Mouse (Mus musculus) stomach, embryonic 14.5 days (tissue): ENCODE measurements around the gene Urb2. TPM values are rescaled to one million over a fixed set of nuclear protein-coding genes. Genes with fewer than 3 reads are reported as not detected.
"Not testable (repeated sequence)": the region's sequence is repeated elsewhere in the genome, so short reads cannot be mapped to it uniquely, and the experiment has no call there.

ENCODE experiments used
- ATAC-seq: fragments of 200-750 bp; cut with Nextera tagmentation; 2 replicates; pipeline ENCODE4 v1.8.0; 2017; ENCODE audit warnings: low read depth, moderate TSS enrichment; ENCODE audit not compliant: insufficient number of reproducible peaks, insufficient read depth, low FRiP score
- H3K27ac ChIP-seq: fragments of 300-500 bp; sonication (generic); 2 replicates; pipeline ENCODE4 v1.5.1; 2014; ENCODE audit warnings: mild to moderate bottlenecking, low read length, moderate library complexity, mixed read lengths
- H3K27me3 ChIP-seq: fragments of 300-500 bp; sonication (generic); 2 replicates; pipeline ENCODE4 v1.6.1; 2014; ENCODE audit warnings: low read length, control low read depth, mixed read lengths; ENCODE audit not compliant: control insufficient read depth, insufficient read depth
- H3K36me3 ChIP-seq: fragments of 300-500 bp; sonication (generic); 2 replicates; pipeline ENCODE4 v1.6.1; 2014; ENCODE audit warnings: mild to moderate bottlenecking, control low read depth, low read length, moderate library complexity, mixed read lengths; ENCODE audit not compliant: control insufficient read depth, insufficient read depth
- H3K4me1 ChIP-seq: fragments of 300-500 bp; sonication (generic); 2 replicates; pipeline ENCODE4 v1.6.1; 2014; ENCODE audit warnings: low read length, control low read depth, mixed read lengths; ENCODE audit not compliant: control insufficient read depth, insufficient read depth
- H3K4me2 ChIP-seq: fragments of 300-500 bp; sonication (generic); replicated peaks from 2 replicates; pipeline ENCODE4 v1.6.1; 2014; ENCODE audit warnings: low read depth, low read length, control low read depth
- H3K4me3 ChIP-seq: fragments of 300-500 bp; sonication (generic); 2 replicates; pipeline ENCODE4 v1.5.1; 2014; ENCODE audit warnings: low read depth, low read length, control low read depth
- H3K9ac ChIP-seq: fragments of 300-500 bp; sonication (generic); replicated peaks from 2 replicates; pipeline ENCODE4 v1.6.1; 2014; ENCODE audit warnings: low read depth, mild to moderate bottlenecking, control low read depth, low read length, moderate library complexity, mixed read lengths
- H3K9me3 ChIP-seq: fragments of 300-500 bp; sonication (generic); 2 replicates; pipeline ENCODE4 v1.6.1; 2016; ENCODE audit warnings: low read depth, low read length, control low read depth; ENCODE audit not compliant: control insufficient read depth
- WGBS: fragments of 180-500 bp; shearing (Covaris S2); extraction: QIAGEN DNeasy Blood & Tissue Kit; methylation state at CpG from one replicate; pipeline ENCODE4 v1.1.7; 2014; 5-methylcytosine and 5-hydroxymethylcytosine counted together
- polyA plus RNA-seq: library from polyadenylated mRNA; unstranded; fragments of >200 nt; fragmentation: Nextera tagmentation; extraction: Ambion mirVana; gene quantifications from 2 replicates; pipeline ENCODE4 v1.2.1, GENCODE M21; 2014

Urb2 gene
- polyA plus RNA-seq, 1 experiment from 2014 or later: 8.0 TPM

GRCm38 (mm10) chr8:124026265-124026664, 5.0 kb downstream of the Urb2 start:
- H3K4me1 ChIP-seq, H3K27ac ChIP-seq, H3K4me3 ChIP-seq, H3K9me3 ChIP-seq, ATAC-seq, H3K27me3 ChIP-seq, H3K9ac ChIP-seq, H3K4me2 ChIP-seq: not testable (repeated sequence)
- peaks cover 40% of the 10 kb centered on the region for H3K36me3 ChIP-seq
- 77% methylated on average over 2 of the region's 2 CpGs for WGBS

GRCm38 (mm10) chr8:124027831-124028230, 6.5 kb downstream of the Urb2 start:
- Histone ChIP-seq H3K36me3 (peaks cover 46% of the 10 kb centered on the region), H3K4me3 (no peak overlapping the region), H3K27me3 (no peaks in the 10 kb centered on the region), H3K9me3 (no peaks in the 10 kb centered on the region), H3K27ac (no peak overlapping the region), H3K9ac (no peak overlapping the region), H3K4me1 (0 out of 2 replicates have a peak, but pooled peaks cover under 1% of the 10 kb centered on the region), H3K4me2 (no peak overlapping the region)
- no peak for ATAC-seq
- WGBS: 81% methylated on average over 6 of the region's 6 CpGs

GRCm38 (mm10) chr8:124033400-124033799, 12.1 kb downstream of the Urb2 start:
- no peak for ATAC-seq
- H3K4me1 ChIP-seq: no peaks in the 10 kb centered on the region
- H3K4me3 ChIP-seq: no peak overlapping the region
- H3K27ac ChIP-seq: no peak overlapping the region
- H3K27me3 ChIP-seq: no peaks in the 10 kb centered on the region
- WGBS: 68% methylated on average over 5 of the region's 5 CpGs
- H3K9ac ChIP-seq: no peak overlapping the region
- H3K9me3 ChIP-seq: no peaks in the 10 kb centered on the region
- H3K36me3 ChIP-seq: peaks cover 65% of the 10 kb centered on the region
- no peak overlapping the region for H3K4me2 ChIP-seq

GRCm38 (mm10) chr8:124038121-124038520, 16.8 kb downstream of the Urb2 start:
- Histone ChIP-seq H3K36me3 (peaks cover 60% of the 10 kb centered on the region), H3K27me3 (no peaks in the 10 kb centered on the region), H3K4me2 (no peak overlapping the region), H3K4me1 (no peaks in the 10 kb centered on the region), H3K9me3 (no peaks in the 10 kb centered on the region), H3K4me3 (no peak overlapping the region), H3K9ac (no peak overlapping the region), H3K27ac (no peak overlapping the region)
- 94% methylated on average over 7 of the region's 7 CpGs for WGBS
- ATAC-seq: no peak

- H3K9me3 ChIP-seq: no peaks in the 10 kb centered on the region
- H3K36me3 ChIP-seq: peaks cover 63% of the 10 kb centered on the region
- H3K27me3 ChIP-seq: no peaks in the 10 kb centered on the region
- no peak overlapping the region for H3K9ac ChIP-seq
- WGBS: 84% methylated on average over 4 of the region's 4 CpGs
- H3K4me1 ChIP-seq: no peaks in the 10 kb centered on the region
- H3K4me2 ChIP-seq: no peak overlapping the region
- ATAC-seq: no peak
- no peak overlapping the region for H3K4me3 ChIP-seq
- H3K27ac ChIP-seq: no peak overlapping the region
These were observed 18.0 kb downstream of the Urb2 start for GRCm38 (mm10) chr8:124039351-124039750.

GRCm38 (mm10) chr8:124042201-124042600, 20.9 kb downstream of the Urb2 start:
- ATAC-seq: no peak
- Histone ChIP-seq H3K9me3 (no peaks in the 10 kb centered on the region), H3K27me3 (no peaks in the 10 kb centered on the region), H3K27ac (no peak overlapping the region), H3K9ac (no peak overlapping the region), H3K4me3 (no peak overlapping the region), H3K36me3 (peaks cover 55% of the 10 kb centered on the region), H3K4me2 (no peak overlapping the region), H3K4me1 (no peaks in the 10 kb centered on the region)
- WGBS: 67% methylated on average over 1 of the region's 1 CpGs

DNA sequence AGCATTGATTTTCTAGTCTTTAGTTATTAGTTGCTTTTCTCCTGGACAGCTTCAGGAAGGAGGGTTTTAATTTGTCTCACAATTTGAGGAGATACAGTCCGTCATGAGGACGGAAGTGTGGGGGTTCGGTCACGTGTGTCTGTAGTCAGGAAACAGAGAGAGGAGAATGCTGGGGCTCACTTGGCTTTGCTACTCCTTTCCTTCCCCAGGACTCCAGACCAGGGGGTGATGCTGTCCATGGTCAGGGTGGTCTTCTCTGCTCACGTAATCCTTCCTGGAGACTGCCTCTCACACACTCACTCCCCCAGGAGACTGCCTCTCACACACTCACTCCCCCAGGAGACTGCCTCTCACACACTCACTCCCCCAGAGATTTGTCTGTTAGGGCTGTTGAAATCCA, 23.1 kb downstream of the Urb2 start:
- 93% methylated on average over 5 of the region's 5 CpGs for WGBS
- no peak overlapping the region for H3K4me2 ChIP-seq
- ATAC-seq: no peak

GRCm38 (mm10) chr8:124044931-124045330, 23.6 kb downstream of the Urb2 start:
- peaks cover 33% of the 10 kb centered on the region for H3K36me3 ChIP-seq
- no peak overlapping the region for H3K4me3 ChIP-seq
- no peaks in the 10 kb centered on the region for H3K9me3 ChIP-seq
- H3K4me2 ChIP-seq: no peak overlapping the region
- no peak overlapping the region for H3K9ac ChIP-seq
- H3K4me1 ChIP-seq: no peaks in the 10 kb centered on the region
- H3K27me3 ChIP-seq: no peaks in the 10 kb centered on the region
- WGBS: 94% methylated on average over 12 of the region's 12 CpGs
- no peak for ATAC-seq
- no peak overlapping the region for H3K27ac ChIP-seq

More for the DNA sequence above, 23.1 kb downstream of the Urb2 start:
- H3K9ac ChIP-seq: no peak overlapping the region
- H3K36me3 ChIP-seq: peaks cover 38% of the 10 kb centered on the region
- no peaks in the 10 kb centered on the region for H3K4me1 ChIP-seq
- H3K4me3 ChIP-seq: no peak overlapping the region
- no peaks in the 10 kb centered on the region for H3K9me3 ChIP-seq
- no peaks in the 10 kb centered on the region for H3K27me3 ChIP-seq
- H3K27ac ChIP-seq: no peak overlapping the region

GRCm38 (mm10) chr8:124045856-124046255, 24.5 kb downstream of the Urb2 start:
- no peaks in the 10 kb centered on the region for H3K9me3 ChIP-seq
- no peaks in the 10 kb centered on the region for H3K4me1 ChIP-seq
- H3K4me3 ChIP-seq: no peak overlapping the region
- no peak for ATAC-seq
- no peak overlapping the region for H3K27ac ChIP-seq
- 87% methylated on average over 8 of the region's 8 CpGs for WGBS
- no peak overlapping the region for H3K9ac ChIP-seq
- no peak overlapping the region for H3K4me2 ChIP-seq
- no peaks in the 10 kb centered on the region for H3K27me3 ChIP-seq
- peaks cover 27% of the 10 kb centered on the region for H3K36me3 ChIP-seq
